Mouse (Mus musculus): ENCODE results near the gene Cap2.

- TF ChIP-seq CTCF (IDR thresholded peaks at IDR 0.05; ENCODE audit: control insufficient read depth, insufficient read depth, insufficient replicate concordance, low read depth, low read length) (no peak), POLR2A (IDR thresholded peaks at IDR 0.05; ENCODE audit: control insufficient read depth, low read depth, low read length) (no peak)
Observed at GRCm38 (mm10) chr13:46529037-46529436, 27.4 kb downstream of the Cap2 start.

All from testis, adult 2 months (tissue).